Mouse (Mus musculus) cerebellum, adult (tissue): ENCODE data around the gene Abtb1.

Experiments used
- ATAC-seq: cut with Nextera tagmentation; 2 replicates; pipeline ENCODE4 v1.9.2; 2017; ENCODE audit warnings: mild to moderate bottlenecking, moderate library complexity, mixed read lengths; ENCODE audit not compliant: insufficient number of reproducible peaks, low FRiP score, low TSS enrichment

Gene Abtb1

DNA sequence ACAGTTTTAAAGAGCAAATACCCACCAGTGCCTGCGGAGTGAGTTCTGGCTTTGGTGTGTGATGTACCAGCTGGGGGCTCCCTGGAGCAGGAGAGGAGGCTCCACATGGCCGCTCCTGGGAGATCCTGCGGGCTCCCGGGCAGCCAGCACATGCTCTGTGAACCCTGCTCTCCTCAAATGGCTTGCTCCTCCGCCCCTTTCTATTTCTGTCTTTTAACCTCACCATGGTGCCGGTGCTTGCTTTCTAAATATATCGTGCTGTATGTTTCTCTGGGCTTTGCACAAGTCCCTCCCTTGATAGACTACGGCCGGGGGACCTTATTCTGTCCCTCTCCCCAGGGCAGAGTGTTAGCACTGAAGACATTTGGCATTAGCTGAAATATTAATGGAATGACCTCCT is 15.5 kb upstream of the Abtb1 start:
- ATAC-seq: peak; percentile 76

GRCm38 (mm10) chr6:88855636-88856035 is 13.9 kb upstream of the Abtb1 start:
- ATAC-seq: no peak

DNA sequence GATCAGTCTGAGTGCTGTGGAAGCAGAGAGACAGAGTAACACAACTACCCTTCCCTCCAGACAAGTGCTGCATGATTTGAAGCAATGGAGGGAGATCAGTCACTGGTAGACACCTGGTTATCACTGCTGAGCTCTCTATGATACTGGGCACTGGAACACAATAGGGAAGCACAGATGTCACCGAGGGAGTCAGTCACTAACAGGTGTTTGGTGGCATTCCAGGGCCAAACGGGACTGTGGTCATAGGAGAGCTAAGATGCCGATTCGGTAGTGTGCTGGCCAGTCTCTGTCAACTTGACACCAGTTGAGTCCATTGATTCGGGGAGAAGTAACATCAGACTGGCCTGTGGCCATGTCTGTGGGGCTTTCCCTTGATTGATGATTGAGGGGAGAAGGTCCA is 12.7 kb upstream of the Abtb1 start:
- ATAC-seq: no peak

DNA sequence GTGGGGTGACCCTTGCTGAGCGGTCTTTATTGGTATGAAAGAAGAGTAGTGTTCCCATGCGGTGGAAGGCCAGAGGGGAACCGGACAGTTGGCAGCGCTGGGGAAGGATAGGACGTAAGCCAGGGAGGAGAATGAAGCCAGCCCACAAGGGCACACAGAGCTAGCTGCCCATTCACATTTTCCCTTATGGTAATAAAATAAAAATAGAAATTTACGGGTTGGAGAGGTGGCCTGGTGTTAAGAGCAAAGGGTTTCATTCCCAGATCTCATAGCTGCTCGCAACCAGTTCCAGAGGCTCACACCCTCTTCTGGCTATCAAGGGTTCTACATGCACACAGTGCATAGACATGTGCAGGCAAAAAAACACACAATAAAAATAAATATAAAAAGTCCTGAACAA is 8.2 kb upstream of the Abtb1 start:
- ATAC-seq: peak; percentile 51

- no peak; the same call in 1 of the 2 replicates for ATAC-seq
Observed at GRCm38 (mm10) chr6:88849270-88849669, 7.5 kb upstream of the Abtb1 start.

DNA sequence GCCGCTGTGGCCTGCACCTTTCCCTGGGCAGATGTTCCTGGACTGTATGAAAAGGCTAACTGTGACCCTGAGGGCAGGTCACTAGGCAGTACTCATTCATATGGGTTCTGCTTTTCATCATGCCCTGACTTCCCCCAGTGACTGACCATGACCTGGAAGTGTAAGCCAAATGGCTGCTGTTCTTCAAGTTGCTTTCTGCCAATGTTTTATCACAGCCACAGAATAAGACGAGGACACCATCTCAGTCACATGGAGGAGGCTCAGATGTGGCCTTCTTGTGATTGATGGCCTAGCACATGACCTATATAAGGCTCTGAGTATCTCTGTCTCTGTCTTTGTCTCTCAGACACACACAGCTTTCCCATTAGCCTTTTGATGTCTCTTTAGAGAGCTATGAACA is 5.8 kb upstream of the Abtb1 start:
- no peak for ATAC-seq

- ATAC-seq: no peak
Observed at GRCm38 (mm10) chr6:88844901-88845565, 3.2 kb upstream of the Abtb1 start.

- no peak for ATAC-seq
Observed at GRCm38 (mm10) chr6:88843781-88844725, 2.3 kb upstream of the Abtb1 start.

GRCm38 (mm10) chr6:88843241-88843640 is 1.5 kb upstream of the Abtb1 start:
- ATAC-seq: no peak

GRCm38 (mm10) chr6:88842731-88843151 is 957 bp upstream of the Abtb1 start:
- ATAC-seq: 0 out of 2 replicates have a peak, but pooled peaks have one; percentile 0

- no peak for ATAC-seq
Observed at GRCm38 (mm10) chr6:88841514-88841780, 337 bp downstream of the Abtb1 start.

DNA sequence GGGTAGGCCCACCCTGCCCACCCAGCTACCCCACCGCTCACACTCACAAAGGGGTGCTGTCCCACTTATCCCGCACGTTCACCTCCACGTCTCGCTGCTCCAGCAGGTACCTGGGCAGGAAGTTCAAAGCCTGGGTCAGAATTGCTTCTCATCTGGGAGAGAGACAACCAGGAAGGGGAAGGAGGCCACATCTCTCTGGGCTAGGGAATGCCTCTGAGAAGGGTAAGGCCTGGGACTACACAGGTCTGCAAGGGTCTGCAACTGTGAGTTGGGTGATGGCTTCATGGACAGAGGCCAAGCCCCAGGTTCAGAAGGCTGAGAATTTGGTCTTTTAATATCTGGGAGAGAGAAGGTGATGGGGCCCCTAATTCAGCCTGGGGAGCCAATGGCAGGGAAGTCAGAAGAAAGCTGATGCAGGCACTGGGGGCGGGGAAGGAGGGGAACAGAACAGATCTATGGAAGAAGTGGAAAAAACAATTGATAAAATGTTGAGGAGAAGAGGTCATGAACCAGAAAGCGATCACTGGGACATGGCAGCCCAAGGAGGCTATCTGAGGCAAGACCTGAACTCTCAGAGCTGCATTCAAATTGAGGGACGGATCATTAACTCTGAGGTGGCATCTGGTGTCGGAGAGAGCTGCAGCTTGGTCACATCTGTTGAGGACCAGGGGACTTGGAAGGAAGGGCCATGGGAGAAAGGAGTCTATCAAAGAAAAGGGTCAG is 832 bp downstream of the Abtb1 start:
- ATAC-seq: no peak

DNA sequence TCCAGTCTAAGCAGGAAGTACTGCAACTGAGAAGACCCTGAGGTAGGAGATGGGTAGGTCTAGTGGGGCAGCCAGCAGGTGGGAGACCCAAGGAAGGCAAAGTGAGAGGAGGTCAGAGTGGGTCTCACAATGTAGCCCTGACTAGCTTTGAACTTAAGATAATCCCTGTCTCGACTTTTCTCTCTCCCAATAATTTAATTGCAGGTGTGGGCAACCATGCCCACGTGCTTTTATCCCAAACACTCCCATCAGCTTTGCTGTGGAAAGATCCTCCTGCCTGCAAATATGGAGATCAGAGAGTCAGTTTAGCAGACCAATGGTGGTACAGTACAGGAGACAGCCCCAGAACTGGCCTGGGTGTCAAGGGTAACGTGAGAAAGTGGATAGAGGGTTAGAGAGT is 1.6 kb downstream of the Abtb1 start:
- no peak for ATAC-seq

GRCm38 (mm10) chr6:88839135-88839970 is 2.4 kb downstream of the Abtb1 start:
- no peak for ATAC-seq

DNA sequence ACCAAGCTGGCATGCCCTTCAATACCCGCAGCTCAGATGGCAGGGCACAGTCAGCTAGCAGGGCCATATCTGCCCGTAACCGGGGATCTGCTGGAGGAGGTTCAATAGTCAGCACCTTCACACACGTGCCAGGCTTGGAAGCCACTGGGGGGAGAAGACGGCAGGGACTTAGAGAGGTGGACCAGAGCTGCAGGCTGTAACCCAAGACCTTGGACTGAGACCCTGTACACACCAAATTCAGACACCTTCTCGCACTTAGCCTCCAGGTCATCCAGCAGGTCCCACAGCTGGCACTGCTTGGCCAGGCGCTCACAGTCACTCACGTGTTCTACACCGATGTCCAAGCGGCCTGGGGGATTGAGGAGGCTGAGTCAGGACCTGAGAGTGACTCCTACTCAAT is 3.2 kb downstream of the Abtb1 start:
- no peak for ATAC-seq

DNA sequence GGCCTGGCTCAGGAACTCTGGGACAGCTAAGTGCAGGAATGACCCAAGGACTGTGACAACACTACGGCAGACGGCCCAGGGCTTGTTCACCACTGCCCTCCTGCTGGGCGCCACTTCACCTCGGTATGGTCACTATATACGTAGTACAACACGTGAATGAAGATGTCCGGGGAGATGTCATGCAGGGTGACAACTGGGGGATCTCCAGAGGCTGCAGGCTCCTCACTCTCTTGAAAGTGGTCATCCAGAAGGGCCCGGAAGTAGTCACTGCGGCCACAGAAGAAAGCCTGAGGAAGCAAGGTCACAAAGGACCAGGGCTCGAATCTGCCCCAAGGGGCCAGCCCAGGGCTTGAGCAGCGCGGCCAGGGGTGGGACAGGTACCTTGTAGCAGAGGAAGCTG is 3.8 kb downstream of the Abtb1 start:
- ATAC-seq: no peak

GRCm38 (mm10) chr6:88836178-88836819 is 5.5 kb downstream of the Abtb1 start:
- no peak for ATAC-seq

GRCm38 (mm10) chr6:88835047-88835446 is 6.7 kb downstream of the Abtb1 start:
- no peak for ATAC-seq

DNA sequence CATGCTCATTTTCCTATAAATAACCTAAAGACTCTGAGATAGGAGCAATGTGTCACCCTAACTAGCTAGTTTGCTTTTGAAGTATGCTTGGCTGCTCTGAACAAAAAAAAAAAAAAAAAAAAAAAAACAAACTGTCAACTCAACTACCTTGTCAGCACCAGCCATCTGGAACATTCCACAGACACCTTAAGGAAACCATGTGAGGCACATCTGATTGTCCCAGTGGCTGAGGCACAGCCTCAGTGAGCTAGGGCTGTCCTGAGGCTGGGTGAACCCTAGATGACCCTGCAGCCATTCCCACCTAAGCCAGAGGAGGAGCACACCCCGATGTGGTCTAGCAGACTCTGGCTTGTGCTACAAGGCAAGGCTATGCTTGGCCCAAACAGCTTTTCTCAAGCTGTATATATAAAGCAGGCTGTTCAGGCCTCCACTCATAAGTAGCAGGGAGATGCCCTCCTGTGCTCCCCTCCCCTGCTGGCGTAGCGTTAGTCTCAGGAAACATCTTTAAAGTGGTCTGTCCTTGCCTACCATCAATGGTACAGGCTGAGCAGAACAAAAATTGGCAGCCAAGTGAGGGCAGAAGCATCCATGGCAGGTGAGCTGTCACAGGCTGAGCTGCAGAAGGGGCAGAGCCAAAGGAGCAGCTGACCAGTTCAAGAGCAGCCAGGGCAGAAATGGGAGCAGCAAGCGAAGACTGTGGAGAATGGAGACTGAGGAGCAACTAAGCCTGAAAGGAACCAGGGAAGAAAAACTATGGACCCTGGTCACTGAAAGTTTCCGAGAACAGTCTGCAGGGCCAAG is 8.2 kb downstream of the Abtb1 start:
- ATAC-seq: no peak
